Mouse (Mus musculus): ENCODE measurements around the gene Gp1ba. TPM values are rescaled to one million over a fixed set of nuclear protein-coding genes. Genes with fewer than 3 reads are reported as not detected.

Gene Gp1ba
- polyA plus RNA-seq, 1 experiment: 0.04 TPM

DNA sequence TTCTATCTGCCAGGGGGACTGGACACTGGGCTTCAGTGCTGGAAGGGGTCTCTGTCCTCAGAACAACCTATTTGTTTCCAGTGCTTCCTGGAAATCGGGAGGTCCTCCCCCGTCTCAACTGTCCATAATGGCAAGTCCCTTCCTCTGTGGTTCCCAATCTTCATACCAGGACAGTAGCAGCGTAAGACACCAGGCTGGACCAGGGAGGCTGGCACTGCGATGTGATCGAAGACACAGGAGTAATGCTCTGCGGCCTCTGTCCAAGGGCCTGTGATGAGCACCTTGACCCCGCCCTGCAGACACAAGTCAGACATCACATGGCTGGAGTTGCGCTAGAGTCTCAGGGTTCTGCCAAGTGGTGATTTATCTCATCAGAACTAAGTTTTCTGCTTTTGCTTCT lies 40.4 kb downstream of the Gp1ba start:
- DNase-seq: no peak
- Histone ChIP-seq H3K4me3 (ENCODE audit: control insufficient read depth, insufficient read depth, low read length) (no peak overlapping the region), H3K27ac (ENCODE audit: control insufficient read depth, insufficient read depth, low read length) (no peak overlapping the region), H3K36me3 (ENCODE audit: control insufficient read depth, insufficient read depth, low read length) (peaks cover 10% of the 10 kb centered on the region), H3K4me1 (replicated peaks; ENCODE audit: control insufficient read depth, insufficient read depth, low read length) (peaks cover 3% of the 10 kb centered on the region), H3K27me3 (ENCODE audit: control insufficient read depth, insufficient read depth, low read length) (no peaks in the 10 kb centered on the region)
- WGBS: 94% methylated on average over 8 of the region's 8 CpGs
- no peak for TF ChIP-seq POLR2A (IDR thresholded peaks at IDR 0.05; ENCODE audit: control insufficient read depth, extremely low read depth, insufficient read depth, low read length, poor library complexity)
- TF ChIP-seq CTCF (IDR thresholded peaks at IDR 0.05; ENCODE audit: borderline replicate concordance, control insufficient read depth, extremely low read depth, insufficient read depth, low read length, poor library complexity): no peak

DNA sequence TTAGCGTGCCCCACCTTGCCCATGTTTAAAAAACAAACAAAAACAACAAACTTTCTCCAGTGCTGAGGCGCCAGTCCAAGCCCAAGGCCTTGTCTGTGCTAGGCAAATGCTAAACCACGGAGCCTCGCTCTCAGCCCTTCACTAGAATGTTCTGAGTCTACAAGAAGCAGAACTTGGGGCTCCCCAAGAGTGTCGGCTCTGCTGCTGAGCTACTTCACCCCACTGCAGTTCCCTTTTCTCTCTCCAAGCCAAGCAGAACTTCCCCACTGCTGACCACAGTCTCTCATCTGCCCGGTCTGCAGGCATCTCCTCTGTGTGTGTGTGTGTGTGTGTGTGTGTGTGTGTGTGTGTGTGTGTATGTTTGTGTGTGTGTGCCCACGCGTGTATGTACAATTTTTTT lies 41.0 kb downstream of the Gp1ba start:
- DNase-seq: no peak
- Histone ChIP-seq H3K27ac (ENCODE audit: control insufficient read depth, insufficient read depth, low read length) (no peak overlapping the region), H3K36me3 (ENCODE audit: control insufficient read depth, insufficient read depth, low read length) (peaks cover 10% of the 10 kb centered on the region), H3K27me3 (ENCODE audit: control insufficient read depth, insufficient read depth, low read length) (no peaks in the 10 kb centered on the region), H3K4me3 (ENCODE audit: control insufficient read depth, insufficient read depth, low read length) (no peak overlapping the region), H3K4me1 (replicated peaks; ENCODE audit: control insufficient read depth, insufficient read depth, low read length) (no peaks in the 10 kb centered on the region)
- 54% methylated on average over 8 of the region's 8 CpGs for WGBS
- no peak for TF ChIP-seq POLR2A (IDR thresholded peaks at IDR 0.05; ENCODE audit: control insufficient read depth, extremely low read depth, insufficient read depth, low read length, poor library complexity)
- no peak for TF ChIP-seq CTCF (IDR thresholded peaks at IDR 0.05; ENCODE audit: borderline replicate concordance, control insufficient read depth, extremely low read depth, insufficient read depth, low read length, poor library complexity)

DNA sequence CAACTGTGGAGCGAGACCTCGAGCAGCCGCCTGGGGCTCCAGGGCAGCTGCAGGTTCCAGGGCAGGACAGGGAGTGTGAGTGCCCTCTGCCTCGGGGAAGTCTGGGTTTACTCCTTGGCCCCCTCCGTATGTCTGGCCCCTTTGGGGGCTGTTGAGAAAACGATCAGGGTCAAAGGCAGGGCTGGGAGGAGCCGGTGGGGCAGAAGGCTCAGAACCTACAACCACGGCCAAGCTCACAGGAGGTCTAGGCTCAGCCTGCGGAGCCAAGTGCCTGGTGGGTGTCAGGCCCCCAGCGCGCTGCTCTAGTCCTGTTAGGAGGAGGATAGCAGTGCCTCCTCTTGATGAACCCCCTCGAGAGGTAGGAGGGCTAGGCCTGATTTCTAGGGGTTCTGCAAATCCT lies 42.2 kb downstream of the Gp1ba start:
- no peak for DNase-seq
- TF ChIP-seq CTCF (IDR thresholded peaks at IDR 0.05; ENCODE audit: borderline replicate concordance, control insufficient read depth, extremely low read depth, insufficient read depth, low read length, poor library complexity): no peak
- no peak for TF ChIP-seq POLR2A (IDR thresholded peaks at IDR 0.05; ENCODE audit: control insufficient read depth, extremely low read depth, insufficient read depth, low read length, poor library complexity)
- Histone ChIP-seq H3K4me3 (ENCODE audit: control insufficient read depth, insufficient read depth, low read length) (no peak overlapping the region), H3K36me3 (ENCODE audit: control insufficient read depth, insufficient read depth, low read length) (peaks cover 10% of the 10 kb centered on the region), H3K4me1 (replicated peaks; ENCODE audit: control insufficient read depth, insufficient read depth, low read length) (no peaks in the 10 kb centered on the region), H3K27ac (ENCODE audit: control insufficient read depth, insufficient read depth, low read length) (no peak overlapping the region), H3K27me3 (ENCODE audit: control insufficient read depth, insufficient read depth, low read length) (no peaks in the 10 kb centered on the region)
- WGBS: 96% methylated on average over 12 of the region's 12 CpGs

DNA sequence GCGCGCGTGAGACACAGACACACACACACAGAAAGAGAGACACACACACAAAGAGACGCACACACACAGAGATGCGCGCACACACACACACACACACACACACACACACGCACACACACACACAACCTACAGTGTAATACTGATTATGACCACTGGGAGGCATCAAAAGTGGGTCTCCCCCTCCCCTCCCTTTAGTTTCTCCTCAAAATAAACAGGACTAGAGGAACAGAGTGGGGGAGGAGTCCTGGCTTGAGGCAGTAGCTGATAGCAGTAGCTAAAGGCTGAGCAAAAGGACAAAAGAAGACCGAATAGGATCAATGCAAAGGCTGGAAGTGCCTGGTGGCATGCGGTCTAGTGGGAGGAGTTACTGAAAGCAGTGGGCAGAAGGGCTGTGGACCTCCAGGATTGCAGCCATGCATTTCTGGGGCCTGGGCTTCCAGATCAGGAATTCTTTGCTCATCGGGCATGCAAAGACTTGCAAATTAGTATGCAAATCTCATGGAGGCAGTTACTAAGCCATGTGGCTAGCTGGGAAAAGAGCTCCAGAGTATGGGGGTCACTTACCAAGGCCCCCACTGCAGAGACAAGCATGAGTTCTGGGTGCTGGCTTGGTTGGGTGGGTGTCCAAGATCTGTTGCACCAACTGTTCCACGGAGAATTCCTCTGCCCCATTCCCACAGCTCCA lies 43.1 kb downstream of the Gp1ba start:
- Histone ChIP-seq H3K4me3 (ENCODE audit: control insufficient read depth, insufficient read depth, low read length) (no peak overlapping the region), H3K4me1 (replicated peaks; ENCODE audit: control insufficient read depth, insufficient read depth, low read length) (peaks cover 4% of the 10 kb centered on the region; the same call in 1 of the 2 replicates), H3K36me3 (ENCODE audit: control insufficient read depth, insufficient read depth, low read length) (peaks cover 10% of the 10 kb centered on the region), H3K27me3 (ENCODE audit: control insufficient read depth, insufficient read depth, low read length) (no peaks in the 10 kb centered on the region), H3K27ac (ENCODE audit: control insufficient read depth, insufficient read depth, low read length) (no peak overlapping the region)
- TF ChIP-seq CTCF (IDR thresholded peaks at IDR 0.05; ENCODE audit: borderline replicate concordance, control insufficient read depth, extremely low read depth, insufficient read depth, low read length, poor library complexity) (no peak; the same call in 1 of the 2 replicates), POLR2A (IDR thresholded peaks at IDR 0.05; ENCODE audit: control insufficient read depth, extremely low read depth, insufficient read depth, low read length, poor library complexity) (no peak)
- DNase-seq: no peak
- WGBS: 88% methylated on average over 11 of the region's 11 CpGs

DNA sequence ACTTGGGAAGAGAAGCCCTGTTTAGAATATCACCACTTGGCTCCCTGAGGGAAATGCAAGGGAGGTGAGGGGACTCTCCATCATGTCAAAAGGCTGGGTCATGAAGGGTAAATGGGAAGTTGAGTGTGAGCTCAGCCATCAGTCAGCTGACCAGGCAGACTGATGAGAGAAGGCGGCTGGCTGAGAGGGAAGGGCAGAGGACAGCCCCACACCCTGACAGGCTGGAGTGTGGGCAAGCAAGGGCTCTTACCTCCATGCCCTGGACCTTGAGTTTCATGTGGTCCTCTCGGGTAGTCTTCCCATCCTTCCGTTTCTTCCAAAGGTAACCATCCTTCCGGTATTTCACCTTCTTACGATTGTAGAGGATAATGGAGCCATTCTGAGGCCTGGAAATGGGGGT lies 44.7 kb downstream of the Gp1ba start:
- H3K36me3 ChIP-seq (ENCODE audit: control insufficient read depth, insufficient read depth, low read length): peaks cover 10% of the 10 kb centered on the region
- no peak overlapping the region for H3K27ac ChIP-seq (ENCODE audit: control insufficient read depth, insufficient read depth, low read length)
- no peaks in the 10 kb centered on the region for H3K27me3 ChIP-seq (ENCODE audit: control insufficient read depth, insufficient read depth, low read length)
- TF ChIP-seq CTCF (IDR thresholded peaks at IDR 0.05; ENCODE audit: borderline replicate concordance, control insufficient read depth, extremely low read depth, insufficient read depth, low read length, poor library complexity) (no peak), POLR2A (IDR thresholded peaks at IDR 0.05; ENCODE audit: control insufficient read depth, extremely low read depth, insufficient read depth, low read length, poor library complexity) (no peak)
- DNase-seq: no peak
- 93% methylated on average over 5 of the region's 5 CpGs for WGBS
- H3K4me1 ChIP-seq (replicated peaks; ENCODE audit: control insufficient read depth, insufficient read depth, low read length): peaks cover 10% of the 10 kb centered on the region
- no peak overlapping the region for H3K4me3 ChIP-seq (ENCODE audit: control insufficient read depth, insufficient read depth, low read length)

DNA sequence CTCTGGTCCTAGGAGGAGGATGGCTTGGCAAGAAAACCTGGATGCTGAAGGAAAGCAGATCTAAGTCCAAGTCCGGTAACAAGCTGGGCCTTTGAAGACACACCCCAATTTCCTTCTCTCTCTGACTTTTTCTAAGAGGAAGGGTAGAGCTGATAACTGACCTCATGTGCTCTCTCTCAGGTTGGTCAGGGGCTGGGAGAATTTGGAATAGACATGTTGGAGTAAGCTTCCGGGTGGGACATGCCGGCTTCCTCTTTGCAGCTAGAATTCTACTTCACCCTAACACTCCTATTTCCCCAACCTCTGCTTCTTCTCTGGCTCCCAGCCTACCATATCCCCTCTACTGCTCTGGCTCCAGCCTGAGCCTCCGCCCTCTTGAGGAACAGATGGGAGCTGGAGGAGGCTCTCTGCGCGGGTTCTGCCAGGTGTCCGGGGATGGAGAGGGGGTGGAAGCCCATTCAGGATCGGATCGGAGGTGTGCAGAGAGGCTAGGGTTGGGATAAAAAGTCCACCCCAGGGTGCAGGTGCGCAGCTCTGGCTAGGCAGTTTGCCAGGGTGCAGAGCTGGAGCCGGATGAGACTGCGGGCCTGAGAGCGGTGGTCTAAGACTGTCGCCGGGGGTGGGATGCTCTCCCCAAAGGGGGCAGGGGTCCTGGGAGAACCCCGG lies 48.1 kb downstream of the Gp1ba start:
- Histone ChIP-seq H3K4me1 (replicated peaks; ENCODE audit: control insufficient read depth, insufficient read depth, low read length) (peaks cover 10% of the 10 kb centered on the region), H3K27me3 (ENCODE audit: control insufficient read depth, insufficient read depth, low read length) (no peaks in the 10 kb centered on the region), H3K36me3 (ENCODE audit: control insufficient read depth, insufficient read depth, low read length) (peaks cover 3% of the 10 kb centered on the region; the same call in 1 of the 2 replicates), H3K27ac (ENCODE audit: control insufficient read depth, insufficient read depth, low read length) (peak overlapping the region; percentile 13; the same call in 1 of the 2 replicates), H3K4me3 (ENCODE audit: control insufficient read depth, insufficient read depth, low read length) (peak overlapping the region; percentile 77)
- WGBS: 6% methylated on average over 16 of the region's 16 CpGs
- no peak for DNase-seq
- TF ChIP-seq CTCF (IDR thresholded peaks at IDR 0.05; ENCODE audit: borderline replicate concordance, control insufficient read depth, extremely low read depth, insufficient read depth, low read length, poor library complexity) (no peak), POLR2A (IDR thresholded peaks at IDR 0.05; ENCODE audit: control insufficient read depth, extremely low read depth, insufficient read depth, low read length, poor library complexity) (no peak)
